Mouse (Mus musculus): ENCODE measurements at regions not wholly inside any gene's neighbourhood (a gene's known extent, or its start where the extent isn't known, plus 50 kb on each side); places are given as distances from the start of the nearest gene placed in this dataset.

DNA sequence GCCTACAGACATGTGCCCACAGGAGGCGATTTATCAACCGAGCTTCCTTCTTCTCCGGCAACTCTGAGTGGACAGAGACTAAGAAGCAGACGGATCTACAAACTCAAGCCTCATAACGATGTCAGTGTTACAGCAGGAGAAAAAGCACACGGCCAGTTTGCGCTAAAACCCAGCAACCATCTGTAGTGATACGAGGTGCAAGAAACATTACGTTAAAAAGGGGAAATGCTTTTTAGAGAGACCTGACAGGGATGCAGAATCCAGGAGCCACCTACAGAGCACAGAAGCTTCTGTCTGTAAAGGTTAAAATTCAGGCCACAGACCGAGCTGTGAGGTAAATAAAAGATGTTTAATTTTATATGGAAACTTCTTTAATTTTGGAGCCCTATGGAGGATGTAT, 56.5 kb upstream of the Fer start:
- no peak for TF ChIP-seq CTCF (IDR thresholded peaks at IDR 0.05; ENCODE audit: control insufficient read depth, insufficient read depth, low read length)
- TF ChIP-seq POLR2A (IDR thresholded peaks at IDR 0.05; ENCODE audit: borderline replicate concordance, control insufficient read depth, low read depth, low read length), result no peak

All from bone marrow, adult 2 months (tissue).